Mouse (Mus musculus) heart, postnatal 36 days (tissue): ENCODE data around the gene Hexim1. TPM values are rescaled to one million over a fixed set of nuclear protein-coding genes. Genes with fewer than 3 reads are reported as not detected.

Source experiments
- DNase-seq, 2 experiments: peaks; one replicate each; pipeline ENCODE4 v3.0.0; 2021 to 2022
- intact Hi-C: fragments of 180-260 bp; cut with DNase I; formaldehyde crosslinking; loops from one replicate; pipeline ENCODE4 v1.15.1; 2025
- total RNA-seq, 2 experiments: library from RNA; stranded (reverse); gene quantifications; 2 replicates each; pipeline ENCODE4 v1.2.3; 2021

The Hexim1 gene
- total RNA-seq, 2 experiments from 2014 or later: 18.0 to 20.5 TPM

DNA sequence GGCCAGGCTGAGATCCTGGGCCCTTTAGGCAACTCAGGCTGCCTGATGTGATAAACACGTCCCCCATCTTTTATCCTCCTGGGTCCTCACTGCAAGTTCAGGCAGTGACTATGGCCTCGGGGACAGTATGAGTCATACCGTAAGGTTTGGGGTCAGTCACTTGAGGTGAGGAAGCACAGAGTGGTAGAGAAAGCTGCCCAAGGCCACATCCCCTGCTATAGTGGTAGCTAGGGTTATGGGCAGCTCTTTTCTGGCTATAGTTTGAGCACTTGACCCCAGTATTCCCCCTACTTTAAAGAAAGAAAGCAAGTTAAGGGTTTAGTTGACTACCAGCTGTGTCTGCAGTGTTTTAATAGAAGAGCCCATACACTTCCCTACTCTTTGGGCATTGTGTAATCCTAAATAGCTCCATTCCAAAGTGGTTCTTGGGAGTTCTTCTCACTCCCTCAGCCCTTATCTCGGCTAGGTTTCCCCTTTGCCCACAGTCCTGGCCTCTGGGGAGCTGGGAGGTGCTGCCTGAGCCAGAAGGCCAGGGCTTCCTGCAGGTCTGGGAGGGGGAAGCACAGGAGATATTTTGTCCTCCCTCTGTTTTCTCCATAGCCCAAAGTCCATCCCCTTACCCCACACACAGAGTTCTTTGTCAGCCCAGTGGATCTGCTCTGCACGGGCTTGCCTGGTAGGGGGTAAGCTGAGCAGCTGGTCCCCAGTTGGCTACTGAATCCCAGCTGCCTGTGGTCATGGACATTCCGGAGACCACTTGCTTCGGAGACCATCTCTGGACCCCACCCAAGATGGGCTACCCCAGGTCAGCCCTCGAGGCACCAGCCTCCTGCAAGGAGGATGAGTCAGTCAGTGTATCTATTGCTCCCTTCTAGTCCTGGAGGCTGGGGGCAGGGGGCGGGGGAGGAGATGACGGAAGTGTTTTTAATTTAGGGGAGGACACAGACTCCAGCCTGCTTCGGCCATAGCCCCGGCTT is 28.6 kb downstream of the Hexim1 start:
- intact Hi-C loops: no loop called here
- peak in 1 of 2 experiments; percentile 13 for DNase-seq

DNA sequence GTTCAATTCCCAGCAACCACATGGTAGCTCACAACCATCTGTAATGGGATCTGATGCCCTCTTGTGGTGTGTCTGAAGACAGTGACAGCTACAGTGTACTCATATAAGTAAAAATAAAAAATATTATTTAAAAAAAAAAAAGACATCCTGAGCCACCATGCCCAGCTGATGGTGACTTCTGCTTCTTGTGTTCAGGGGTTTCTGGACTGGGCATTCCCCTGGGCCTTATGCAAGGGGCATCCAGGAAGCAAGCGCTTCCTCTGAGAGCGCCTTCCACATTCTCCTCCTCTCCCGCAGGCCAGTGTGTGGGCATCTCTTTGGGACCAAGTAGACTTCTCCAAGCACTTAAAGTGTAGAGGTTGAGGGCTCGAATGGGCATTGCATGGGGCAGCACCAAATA is 30.4 kb downstream of the Hexim1 start:
- intact Hi-C loops: no loop called here
- no peak for DNase-seq

DNA sequence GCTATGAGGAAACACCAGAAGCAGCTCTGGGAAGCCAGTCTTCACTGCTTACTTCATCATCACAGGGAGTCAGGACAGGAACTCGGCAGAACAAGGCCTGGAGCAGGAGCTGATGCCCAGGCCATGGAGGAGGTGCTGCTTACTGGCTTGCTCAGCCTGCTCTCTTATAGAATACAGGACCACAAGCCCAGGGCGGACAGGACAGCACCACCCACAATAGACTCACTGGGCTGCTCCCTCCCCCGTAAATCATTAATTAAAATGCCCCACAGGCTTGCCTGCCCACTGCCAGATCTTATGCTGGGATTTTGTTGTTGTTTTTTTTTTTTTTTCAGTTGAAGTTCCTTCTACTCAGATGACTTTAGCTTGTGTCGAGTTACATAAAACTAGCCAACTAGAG is 31.7 kb downstream of the Hexim1 start:
- no peak for DNase-seq
- intact Hi-C loops: no loop called here

DNA sequence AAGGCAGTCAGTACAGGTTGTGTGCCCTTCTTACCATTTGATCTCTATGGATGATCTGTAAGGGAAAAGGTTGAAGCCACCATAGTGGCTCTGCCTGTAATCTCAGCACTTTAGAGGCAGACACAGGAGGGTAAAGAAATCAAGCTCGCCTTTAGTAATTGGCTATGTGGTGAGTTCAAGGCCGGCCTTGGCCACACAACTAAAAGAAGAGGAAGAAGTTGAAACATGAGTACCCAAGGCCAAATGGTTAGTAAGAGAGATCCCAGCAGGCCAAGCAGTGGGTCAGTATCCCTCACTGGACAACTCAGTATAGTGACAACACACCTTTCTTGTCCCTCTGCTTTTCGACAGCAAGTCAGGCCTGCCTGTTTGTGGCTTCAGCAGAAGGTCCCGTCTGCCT is 33.7 kb downstream of the Hexim1 start:
- intact Hi-C loops: no loop called here
- DNase-seq: no peak

DNA sequence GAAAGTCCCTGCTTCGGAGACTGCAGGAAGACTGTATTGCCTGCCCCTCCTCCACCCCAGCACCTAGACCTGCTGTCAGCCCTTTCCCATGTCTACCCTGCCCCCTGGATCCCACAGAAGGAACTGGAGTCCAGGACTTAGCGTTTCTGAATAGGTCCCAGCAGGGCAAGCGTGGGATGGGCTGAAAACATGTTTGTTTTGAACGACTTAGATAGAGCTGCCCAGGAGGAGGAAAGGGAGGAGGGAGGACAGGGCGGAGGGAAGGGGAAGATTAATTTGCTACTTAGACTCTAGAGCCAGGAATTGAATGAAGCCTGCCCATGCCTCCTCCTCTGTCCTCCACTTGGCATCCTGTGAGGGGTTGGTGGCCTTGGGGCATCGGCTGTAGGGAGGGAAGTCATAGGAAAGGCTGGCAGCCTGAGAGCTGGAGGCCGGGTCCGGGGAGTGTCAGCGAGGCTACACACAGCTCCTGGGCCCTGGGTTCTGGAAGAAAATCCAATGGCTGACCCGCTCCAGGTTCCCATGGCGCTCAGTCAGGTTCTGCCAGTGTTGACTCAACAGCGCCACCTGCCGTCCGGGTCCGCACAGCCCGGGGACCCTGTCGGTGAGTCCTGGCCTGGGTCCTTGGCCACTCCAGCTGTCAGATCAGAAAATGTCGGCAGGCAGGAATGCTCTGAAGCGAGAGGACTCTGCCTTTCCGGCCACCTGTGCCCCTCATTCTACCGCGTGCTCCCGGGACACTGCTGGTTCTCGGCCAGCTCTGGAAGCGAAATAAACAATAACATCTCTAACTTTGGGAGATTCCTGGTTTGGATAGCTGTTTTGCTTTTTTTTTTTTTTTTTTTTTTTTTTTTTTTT is 42.8 kb downstream of the Hexim1 start:
- DNase-seq: peak; percentile 98 to 99
- intact Hi-C loops: loop anchor here (1.0 to 5.0 kb wide), 4 partner anchors 26 to 102 kb away; partner anchors contain the start of gene Hexim2

DNA sequence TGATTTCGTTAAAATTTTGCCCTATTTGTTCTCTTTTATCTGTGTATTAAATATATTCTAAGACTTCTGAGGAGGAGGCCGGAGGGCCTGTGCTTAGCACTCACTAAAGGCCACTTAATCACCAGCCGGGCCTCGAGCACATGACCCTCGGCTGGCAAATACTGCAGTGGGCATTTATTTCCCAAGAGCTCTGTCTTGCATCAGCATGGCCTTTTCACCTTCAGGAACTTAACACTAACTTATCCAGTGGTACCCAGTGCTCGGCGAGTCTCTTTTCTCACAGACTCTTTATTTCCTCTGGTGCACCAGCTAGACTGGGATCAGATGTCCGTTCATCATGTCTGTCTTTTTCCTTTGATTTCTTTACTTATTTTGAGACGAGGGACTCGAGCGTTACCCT is 44.7 kb downstream of the Hexim1 start:
- no peak for DNase-seq
- intact Hi-C loops: no loop called here

DNA sequence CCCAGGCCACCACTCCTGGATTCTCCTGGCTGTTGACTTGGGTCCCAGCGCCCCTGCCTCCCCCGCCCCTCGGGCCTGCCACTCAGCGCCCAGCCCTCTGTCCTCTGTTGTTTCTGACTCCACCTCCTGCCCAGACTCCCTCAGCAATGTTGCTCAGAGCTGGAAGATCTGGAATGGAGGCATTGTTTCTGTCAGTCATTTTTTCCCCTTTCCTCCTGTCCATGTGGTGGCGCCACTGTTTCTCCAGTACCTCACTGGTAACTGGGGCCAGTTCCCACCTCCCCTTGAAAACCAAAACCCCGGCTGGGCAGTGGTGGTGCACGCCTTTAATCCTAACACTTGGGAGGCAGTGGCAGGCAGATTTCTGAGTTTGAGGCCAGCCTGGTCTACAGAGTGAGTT is 45.4 kb downstream of the Hexim1 start:
- no peak for DNase-seq
- intact Hi-C loops: no loop called here

DNA sequence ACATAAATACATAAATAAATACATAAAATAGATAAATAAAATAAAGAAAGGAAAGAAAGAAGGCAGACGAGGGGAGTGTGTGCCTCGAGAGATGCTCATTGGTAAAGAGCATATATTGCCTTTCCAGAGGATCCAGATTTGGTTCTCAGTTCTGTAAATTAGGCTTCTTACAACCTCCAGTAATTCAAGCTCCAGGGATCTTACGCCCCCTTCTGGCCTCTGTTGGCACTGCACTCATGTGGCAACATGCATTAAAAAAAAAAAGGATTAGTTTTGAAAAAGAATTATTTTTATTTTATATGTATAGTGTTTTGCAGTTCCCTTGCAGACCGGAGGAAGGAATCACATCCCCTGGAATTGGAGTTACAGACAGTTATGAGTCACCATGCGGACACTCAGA is 46.1 kb downstream of the Hexim1 start:
- no peak for DNase-seq
- intact Hi-C loops: no loop called here

DNA sequence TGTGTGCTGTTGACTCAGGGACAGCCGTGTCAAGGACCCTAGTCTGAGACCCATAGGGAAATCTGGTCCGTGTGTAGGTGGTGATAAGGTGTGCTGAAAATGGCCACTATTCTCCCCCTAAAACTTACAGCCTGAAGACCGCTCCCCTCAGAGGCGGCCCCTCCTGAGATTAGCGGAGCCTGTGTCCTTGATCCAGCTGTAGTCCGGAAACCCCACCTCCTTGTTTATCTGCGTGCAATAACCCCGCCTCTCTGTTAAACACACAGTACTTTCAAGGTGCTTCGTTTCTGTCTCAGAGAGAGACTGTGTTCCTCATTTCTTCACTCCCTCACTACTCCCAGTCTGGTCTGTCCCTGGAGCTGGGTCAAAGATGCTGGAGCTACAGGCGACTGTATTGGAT is 48.4 kb downstream of the Hexim1 start:
- intact Hi-C loops: no loop called here
- DNase-seq: no peak

DNA sequence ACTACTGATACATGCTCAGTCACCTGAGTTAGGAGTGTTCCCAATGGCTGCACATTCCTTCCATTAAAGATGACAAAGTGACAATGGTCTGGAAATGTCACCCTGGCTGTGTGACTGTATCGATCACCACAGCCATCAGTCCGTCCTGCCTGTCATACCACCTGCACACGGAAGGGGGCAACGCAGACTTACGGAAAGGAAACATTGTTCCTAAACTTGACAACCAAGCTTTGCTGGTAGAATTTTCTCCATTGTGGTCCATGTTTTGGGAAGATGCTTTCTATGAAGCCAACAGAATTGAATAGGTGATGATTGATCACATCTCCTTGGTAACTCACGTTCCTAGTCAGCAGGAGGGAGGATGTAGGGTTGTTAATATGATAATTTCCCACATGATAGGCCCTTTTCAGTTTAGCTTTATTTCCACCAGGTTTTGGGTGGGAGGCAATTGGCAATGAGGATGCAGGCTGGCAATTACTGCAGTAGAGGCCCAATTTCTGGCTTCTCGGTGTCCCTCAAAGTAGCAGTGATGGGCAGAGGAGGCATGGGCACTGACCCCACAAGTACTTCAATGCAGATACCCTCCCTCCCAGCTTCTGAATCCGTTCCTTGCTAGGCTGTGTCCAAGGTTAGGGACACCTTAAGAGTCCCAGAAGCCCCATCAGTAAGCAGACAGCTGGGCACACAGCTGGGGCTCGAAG is 52.8 kb downstream of the Hexim1 start:
- intact Hi-C loops: loop anchor here (1.0 to 2.0 kb wide), 4 partner anchors 16 to 156 kb away; partner anchors contain the start of gene Map3k14
- DNase-seq: peak; percentile 80 to 82

Other genes starting within 250 kb of the Hexim1 start
- 10 to 100 TPM; 32.7 to 37.9 TPM for gene Eftud2, start 235.2 kb upstream of the Hexim1 start, total RNA-seq
- not detected for gene Ccdc103, start 235.0 kb upstream of the Hexim1 start, total RNA-seq
- gene Fam187a, start 231.1 kb upstream of the Hexim1 start, total RNA-seq: not detected
- gene Gfap, start 215.3 kb upstream of the Hexim1 start, total RNA-seq: under 1 TPM; 0.19 to 0.31 TPM
- under 1 TPM; 0.42 to 0.79 TPM for gene Kif18b, start 191.1 kb upstream of the Hexim1 start, total RNA-seq
- not detected for gene C1ql1, start 169.5 kb upstream of the Hexim1 start, total RNA-seq
- gene Nmt1, start 88.0 kb upstream of the Hexim1 start, total RNA-seq: 10 to 100 TPM; 65.2 to 68.7 TPM
- gene Dcakd, start 87.9 kb upstream of the Hexim1 start, total RNA-seq: 10 to 100 TPM; 70.4 to 81.3 TPM
- 10 to 100 TPM; 16.1 to 18.3 TPM for gene Plcd3, start 14.6 kb upstream of the Hexim1 start, total RNA-seq
- 10 to 100 TPM; 37.4 to 41.4 TPM for gene Acbd4, start 14.5 kb upstream of the Hexim1 start, total RNA-seq
- 1 to 10 TPM; 2.0 to 2.1 TPM for gene Hexim2, start 16.2 kb downstream of the Hexim1 start, total RNA-seq
- gene Fmnl1, start 54.9 kb downstream of the Hexim1 start, total RNA-seq: 10 to 100 TPM; 12.4 to 20.9 TPM
- gene 1700023F06Rik, start 92.3 kb downstream of the Hexim1 start, total RNA-seq: not detected
- gene Spata32, start 102.2 kb downstream of the Hexim1 start, total RNA-seq: not detected
- 1 to 10 TPM; 3.3 to 3.8 TPM for gene Map3k14, start 151.2 kb downstream of the Hexim1 start, total RNA-seq
- gene Arhgap27, start 247.5 kb downstream of the Hexim1 start, total RNA-seq: 10 to 100 TPM; 16.3 to 17.6 TPM